Mouse (Mus musculus) embryonic fibroblast, embryonic 13.5 days (primary cell): ENCODE measurements around the gene Rnf43. TPM values are rescaled to one million over a fixed set of nuclear protein-coding genes. Genes with fewer than 3 reads are reported as not detected.

Experiments used
- H3K27ac ChIP-seq: 2 replicates; pipeline ENCODE4 v1.5.1; 2012; ENCODE audit warnings: low read length, control low read depth, inconsistent platforms; ENCODE audit not compliant: insufficient read depth
- H3K4me1 ChIP-seq: 2 replicates; pipeline ENCODE4 v1.6.1; 2011; ENCODE audit warnings: low read length; ENCODE audit not compliant: control insufficient read depth, insufficient read depth
- H3K4me3 ChIP-seq: 2 replicates; pipeline ENCODE4 v1.5.1; 2011; ENCODE audit warnings: mild to moderate bottlenecking, control low read depth, low read length; ENCODE audit not compliant: insufficient read depth
- CTCF ChIP-seq: IDR thresholded peaks from 2 replicates; pipeline ENCODE4 v1.5.1; 2011; ENCODE audit warnings: mild to moderate bottlenecking, control low read depth, low read length, moderate library complexity, borderline replicate concordance; ENCODE audit not compliant: insufficient read depth
- POLR2A ChIP-seq: IDR thresholded peaks from 2 replicates; pipeline ENCODE4 v1.6.1; 2011; ENCODE audit warnings: low read depth, mild to moderate bottlenecking, control low read depth, low read length, moderate library complexity
- polyA plus RNA-seq: library from polyadenylated mRNA; stranded (reverse); fragments of >200 nt; gene quantifications from 2 replicates; pipeline ENCODE4 v1.2.4, GENCODE M21; 2011; ENCODE audit warnings: low read depth; ENCODE audit not compliant: missing spikeins, insufficient read length

Rnf43 gene
- 0.89 and 1.4 TPM in 2 replicates for polyA plus RNA-seq

- H3K4me1 ChIP-seq = no peaks in the 10 kb centered on the region
- H3K27ac ChIP-seq = no peak within 1 kb of the TSS
- H3K4me3 ChIP-seq = peak within 1 kb of the TSS; percentile 43
- TF ChIP-seq CTCF (no peak), POLR2A (peak; percentile 19; the same call in 1 of the 2 replicates)
Observed at GRCm38 (mm10) chr11:87662407-87662806, at the start of gene Rnf43. Rnf43 (plus strand) TSS chr11:87662722.

DNA sequence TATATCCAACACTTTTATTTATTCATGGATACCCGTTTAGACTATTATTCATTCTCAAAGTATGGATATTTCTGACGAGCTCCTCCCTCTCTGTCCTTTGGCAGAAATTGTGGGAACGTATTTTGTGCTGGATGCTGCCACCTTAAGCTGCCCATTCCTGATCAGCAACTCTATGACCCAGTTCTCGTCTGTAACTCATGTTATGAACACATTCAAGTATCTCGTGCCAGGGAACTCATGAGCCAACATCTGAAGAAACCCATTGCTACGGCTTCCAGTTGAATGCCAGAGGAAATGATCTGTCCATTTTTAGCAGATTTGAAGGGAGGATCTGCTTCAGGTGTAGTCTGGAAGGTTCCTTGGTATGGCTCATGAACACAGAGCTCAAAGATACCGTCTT lies 48.5 kb upstream of the Rnf43 start:
- TF ChIP-seq POLR2A (no peak), CTCF (no peak)
- Histone ChIP-seq H3K4me1 (no peaks in the 10 kb centered on the region), H3K27ac (no peak overlapping the region), H3K4me3 (no peak overlapping the region)

GRCm38 (mm10) chr11:87615551-87615950 lies 47.0 kb upstream of the Rnf43 start:
- H3K4me3 ChIP-seq = no peak overlapping the region

GRCm38 (mm10) chr11:87615952-87616351 lies 46.6 kb upstream of the Rnf43 start:
- no peak overlapping the region for H3K27ac ChIP-seq
- no peak for TF ChIP-seq POLR2A
- no peak for TF ChIP-seq CTCF
- no peak overlapping the region for H3K4me3 ChIP-seq
- no peaks in the 10 kb centered on the region for H3K4me1 ChIP-seq

More at GRCm38 (mm10) chr11:87615551-87615950, 47.0 kb upstream of the Rnf43 start:
- TF ChIP-seq POLR2A (no peak), CTCF (no peak)
- H3K4me1 ChIP-seq = no peaks in the 10 kb centered on the region
- H3K27ac ChIP-seq = no peak overlapping the region

DNA sequence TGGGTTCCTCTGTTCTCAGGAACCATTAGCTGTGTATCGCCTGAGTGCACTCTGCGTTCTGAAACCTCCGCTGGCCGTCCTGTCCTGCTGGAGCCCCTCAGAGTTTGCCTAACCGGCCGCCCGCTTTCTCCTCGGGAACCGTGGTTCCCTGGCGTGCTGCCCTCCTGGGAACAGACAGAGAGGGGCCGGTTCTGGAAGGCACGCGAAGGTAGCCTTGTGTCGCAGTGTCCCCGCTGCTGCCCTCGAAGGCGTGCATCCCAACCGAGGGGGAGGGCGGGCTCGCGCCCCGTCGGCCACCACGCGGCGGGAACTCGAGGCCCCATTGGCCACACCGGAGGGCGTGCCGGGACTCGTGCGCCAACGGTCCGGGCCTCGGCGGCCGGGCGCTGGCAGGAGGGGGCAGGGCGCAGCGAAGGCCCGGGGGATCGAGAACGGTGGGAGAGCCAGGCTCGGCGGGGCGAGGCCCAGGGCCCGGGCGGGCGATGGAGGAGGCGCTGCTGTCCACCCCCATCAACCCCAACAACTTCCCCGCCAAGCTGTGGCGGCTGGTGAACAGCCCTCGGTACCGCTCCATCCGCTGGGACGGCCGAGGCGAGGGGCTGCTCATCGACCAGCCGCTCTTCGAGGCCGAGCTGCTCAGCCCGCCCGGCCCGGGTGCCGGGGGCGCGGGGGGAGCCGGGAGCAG lies 45.6 kb upstream of the Rnf43 start, which contains the start of gene Hsf5:
Hsf5 (plus strand) TSS at position 375 of the 685 bp plus-strand sequence.
- H3K27ac ChIP-seq = no peak within 1 kb of the TSS
- H3K4me1 ChIP-seq = peaks cover 4% of the 10 kb centered on the region; the same call in 1 of the 2 replicates
- H3K4me3 ChIP-seq = no peak within 1 kb of the TSS
- TF ChIP-seq CTCF (no peak), POLR2A (no peak)

DNA sequence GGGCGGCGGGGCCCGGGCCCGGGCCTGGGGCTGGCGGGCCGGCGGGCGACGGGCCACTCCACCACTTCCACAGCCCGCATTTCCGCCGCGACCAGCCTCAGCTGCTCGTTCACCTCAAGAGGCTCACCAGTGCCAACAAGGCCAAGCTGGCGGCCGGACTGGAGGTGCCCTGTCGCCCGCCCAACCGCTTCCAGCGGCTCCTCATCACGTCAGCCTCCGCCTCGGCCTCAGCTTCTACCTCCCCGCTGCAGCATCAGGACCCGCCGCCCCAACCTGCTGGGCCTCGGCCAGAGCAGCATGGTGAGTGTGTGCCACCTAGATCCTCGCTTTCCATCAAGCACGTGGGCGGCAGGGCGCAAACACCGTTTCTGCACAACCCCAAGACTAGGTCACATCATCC lies 44.9 kb upstream of the Rnf43 start:
- Histone ChIP-seq H3K4me1 (peaks cover 5% of the 10 kb centered on the region; the same call in 1 of the 2 replicates), H3K4me3 (no peak overlapping the region), H3K27ac (no peak overlapping the region)
- no peak for TF ChIP-seq CTCF
- TF ChIP-seq POLR2A = no peak

DNA sequence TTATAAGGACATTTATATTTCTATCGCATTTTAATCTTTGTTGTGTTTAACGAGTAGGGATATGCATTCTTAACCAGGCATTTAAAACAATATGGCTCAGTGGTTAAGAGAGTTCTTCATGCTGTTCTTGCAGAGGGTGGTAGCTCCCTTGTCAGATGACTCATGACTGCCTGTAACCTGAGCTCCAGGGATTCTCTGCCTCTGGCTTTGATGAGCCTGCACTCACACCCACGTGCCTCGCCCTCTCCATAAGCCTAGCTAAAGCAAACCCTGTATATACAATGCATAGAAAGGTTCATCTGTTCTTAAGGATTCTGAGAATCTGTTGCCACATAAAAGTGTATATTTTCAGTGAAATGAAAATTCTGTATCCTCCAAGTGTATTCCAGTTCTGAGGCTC lies 39.4 kb upstream of the Rnf43 start:
- Histone ChIP-seq H3K4me1 (peaks cover 9% of the 10 kb centered on the region; the same call in 1 of the 2 replicates), H3K27ac (no peak overlapping the region), H3K4me3 (no peak overlapping the region)
- TF ChIP-seq CTCF (no peak), POLR2A (no peak)

DNA sequence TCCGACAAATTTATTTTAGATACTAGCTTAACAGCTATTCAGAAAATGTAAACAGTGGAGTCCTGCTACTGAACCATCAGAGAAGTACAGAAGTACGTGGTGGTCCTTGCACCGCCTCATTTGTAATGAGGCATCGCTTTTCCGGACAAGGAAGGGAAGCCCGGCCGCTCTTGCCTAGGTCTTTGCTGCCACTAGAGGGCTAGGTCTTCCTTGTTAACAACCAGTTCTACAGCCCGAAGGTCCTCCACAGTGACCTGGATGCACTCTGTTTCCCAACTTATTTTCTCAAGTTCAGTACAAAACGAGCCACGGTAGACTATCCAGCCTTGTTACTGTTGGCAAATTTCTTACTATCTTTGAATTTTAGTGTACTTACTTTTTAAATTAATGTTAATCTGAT lies 32.7 kb upstream of the Rnf43 start:
- no peak for TF ChIP-seq POLR2A
- peak; percentile 42; the same call in 1 of the 2 replicates for TF ChIP-seq CTCF
- Histone ChIP-seq H3K4me3 (no peak overlapping the region), H3K27ac (no peak overlapping the region), H3K4me1 (no peaks in the 10 kb centered on the region)

DNA sequence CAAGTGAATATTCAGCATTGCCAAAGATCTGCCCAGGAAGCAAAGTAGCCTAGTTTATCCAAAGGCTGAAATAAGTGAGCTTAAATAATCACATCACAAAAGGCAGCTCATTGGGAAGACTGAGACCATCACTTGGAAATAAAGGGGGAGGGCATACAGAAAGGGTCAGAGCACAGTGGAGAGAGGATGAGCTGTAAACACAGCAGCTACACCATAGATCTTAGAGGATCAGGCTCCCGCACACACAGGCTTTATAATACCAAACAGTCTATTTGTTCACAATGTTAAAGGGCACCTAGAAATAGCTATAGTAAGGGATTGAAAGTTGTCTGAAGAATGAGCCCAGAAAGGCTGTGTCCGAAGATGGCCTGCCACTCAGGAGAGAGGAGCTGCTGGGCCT lies 23.7 kb upstream of the Rnf43 start:
- no peak for TF ChIP-seq POLR2A
- TF ChIP-seq CTCF = no peak
- no peak overlapping the region for H3K27ac ChIP-seq
- no peaks in the 10 kb centered on the region for H3K4me1 ChIP-seq
- peak overlapping the region; percentile 35 for H3K4me3 ChIP-seq

GRCm38 (mm10) chr11:87639206-87639605 lies 23.3 kb upstream of the Rnf43 start:
- no peak overlapping the region for H3K27ac ChIP-seq
- H3K4me3 ChIP-seq = peak overlapping the region; percentile 35
- TF ChIP-seq CTCF (no peak), POLR2A (peak; percentile 73)
- H3K4me1 ChIP-seq = no peaks in the 10 kb centered on the region

- Histone ChIP-seq H3K4me3 (no peak overlapping the region), H3K4me1 (no peaks in the 10 kb centered on the region), H3K27ac (no peak overlapping the region)
- no peak for TF ChIP-seq CTCF
- no peak for TF ChIP-seq POLR2A
Observed at GRCm38 (mm10) chr11:87642865-87643264, 19.7 kb upstream of the Rnf43 start.
